Mouse (Mus musculus) cerebellum, postnatal 10 days (tissue): ENCODE results near the gene Kdm2a.

Experiments used
- DNase-seq, 2 experiments: peaks; one replicate each; pipeline ENCODE4 v3.0.0; 2021; ENCODE audit warnings: mixed read lengths in 2 of 2

The Kdm2a gene

DNA sequence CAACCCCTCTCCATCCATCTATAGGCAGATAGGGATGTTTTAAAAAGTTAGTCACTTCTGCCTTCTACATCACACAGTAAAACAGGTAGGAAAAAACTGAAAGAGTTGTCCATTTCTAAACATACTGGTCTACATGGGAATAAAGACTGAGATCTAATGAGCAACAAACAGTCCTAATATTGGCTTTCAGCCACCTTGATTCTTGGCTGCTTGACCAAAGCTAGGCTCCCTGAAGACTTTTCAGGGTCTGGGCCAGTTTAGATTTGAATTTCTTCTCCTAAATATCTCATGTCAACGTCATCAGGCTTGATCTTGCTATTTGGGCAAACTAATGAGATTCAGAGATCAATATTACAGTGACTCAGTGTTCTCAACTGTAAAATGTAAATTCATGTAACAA is 71.2 kb downstream of the Kdm2a start:
- DNase-seq = peak; percentile 77 to 81

DNA sequence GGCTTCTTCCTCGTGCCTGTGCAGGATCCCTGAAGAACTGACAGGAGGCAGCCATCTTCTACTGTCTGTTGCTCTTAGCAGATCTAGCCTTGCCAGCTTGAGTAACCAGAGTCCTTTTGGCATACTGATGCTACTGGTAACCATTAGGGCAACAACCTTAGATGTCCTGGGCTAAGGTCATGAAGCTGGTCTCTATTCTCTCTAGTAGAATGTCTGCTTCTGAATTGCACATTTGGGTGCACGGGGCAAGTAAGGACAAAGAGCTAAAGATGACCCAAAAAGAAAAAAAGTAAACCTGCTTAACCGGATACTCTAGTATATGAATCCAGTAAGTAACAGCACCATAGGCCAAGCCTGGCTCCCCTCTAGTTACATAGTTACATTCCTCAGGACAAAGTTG is 72.0 kb downstream of the Kdm2a start:
- no peak for DNase-seq

DNA sequence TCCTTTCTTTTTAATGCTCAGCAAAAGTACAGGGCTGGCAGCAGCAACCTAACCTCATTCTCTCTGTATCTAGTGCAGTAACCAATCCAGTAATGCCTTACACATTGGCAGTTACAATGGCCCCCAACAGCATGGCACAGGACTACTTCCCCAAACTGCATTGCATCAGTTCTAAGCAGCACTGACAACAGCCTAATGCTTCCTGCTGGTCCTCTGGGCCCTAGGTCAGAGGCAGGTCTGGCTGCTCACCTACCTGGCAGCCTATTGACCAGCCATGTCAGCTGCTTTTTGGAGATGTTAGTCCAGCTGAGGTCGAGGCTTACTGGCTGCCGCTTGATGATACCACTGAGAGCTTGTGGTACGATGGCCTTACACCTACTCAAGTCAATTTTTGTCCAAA is 76.0 kb downstream of the Kdm2a start:
- no peak for DNase-seq

DNA sequence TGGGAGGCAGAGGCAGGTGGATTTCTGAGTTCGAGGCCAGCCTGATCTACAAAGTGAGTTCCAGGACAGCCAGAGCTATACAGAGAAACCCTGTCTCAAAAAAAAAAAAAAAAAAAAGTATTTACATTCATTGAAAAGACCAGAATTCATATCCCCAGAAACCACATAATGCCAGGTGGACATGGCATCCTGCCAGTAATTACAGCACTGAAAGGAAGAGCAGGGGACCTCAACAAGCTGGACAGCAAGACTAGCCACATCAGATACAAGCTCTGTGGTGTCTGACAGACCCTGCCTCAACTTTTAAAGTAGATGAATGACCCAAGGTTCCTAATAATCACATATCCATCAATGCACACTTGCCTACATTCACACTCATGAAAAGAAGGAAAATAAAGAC is 76.5 kb downstream of the Kdm2a start:
- peak in 1 of 2 experiments; percentile 57 for DNase-seq

DNA sequence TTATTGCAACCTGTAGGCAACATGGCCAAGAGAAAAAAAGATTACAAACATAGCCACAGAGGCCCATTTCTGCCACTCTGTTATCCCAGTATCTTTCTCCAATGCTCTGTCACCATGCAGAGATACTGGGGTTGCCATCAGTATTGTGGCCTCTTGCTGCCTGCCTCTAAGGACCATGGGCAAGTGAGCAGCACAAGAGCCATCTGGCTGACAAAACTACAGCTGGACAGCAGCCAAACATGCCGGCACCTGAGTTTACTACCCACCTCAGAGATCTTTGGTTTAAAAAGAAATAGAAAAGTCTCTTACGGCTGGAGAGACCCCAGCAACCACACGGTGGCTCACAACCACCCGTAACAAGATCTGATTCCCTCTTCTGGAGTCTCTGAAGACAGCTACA is 78.8 kb downstream of the Kdm2a start:
- DNase-seq = peak; percentile 74 to 80

DNA sequence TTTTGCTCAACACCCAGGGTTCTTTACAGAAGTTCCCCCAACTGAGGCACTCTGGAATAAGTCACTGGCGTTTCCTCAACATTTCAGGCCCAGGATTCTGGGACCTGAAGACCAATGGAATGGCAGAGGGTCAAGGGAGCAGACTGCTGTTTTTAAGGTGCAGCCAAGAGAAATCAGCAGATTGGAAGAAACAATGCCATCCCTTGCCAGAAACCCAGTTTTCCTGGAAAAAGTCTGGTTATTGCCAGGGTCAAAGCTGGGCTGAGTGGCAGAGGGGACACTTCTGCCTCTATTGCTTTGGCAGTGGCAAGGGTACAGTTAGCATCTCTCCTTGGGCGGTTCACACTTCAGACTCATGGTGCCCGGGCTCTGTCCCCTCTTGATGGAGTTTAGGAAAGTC is 80.9 kb downstream of the Kdm2a start:
- peak in 1 of 2 experiments; percentile 60 for DNase-seq

DNA sequence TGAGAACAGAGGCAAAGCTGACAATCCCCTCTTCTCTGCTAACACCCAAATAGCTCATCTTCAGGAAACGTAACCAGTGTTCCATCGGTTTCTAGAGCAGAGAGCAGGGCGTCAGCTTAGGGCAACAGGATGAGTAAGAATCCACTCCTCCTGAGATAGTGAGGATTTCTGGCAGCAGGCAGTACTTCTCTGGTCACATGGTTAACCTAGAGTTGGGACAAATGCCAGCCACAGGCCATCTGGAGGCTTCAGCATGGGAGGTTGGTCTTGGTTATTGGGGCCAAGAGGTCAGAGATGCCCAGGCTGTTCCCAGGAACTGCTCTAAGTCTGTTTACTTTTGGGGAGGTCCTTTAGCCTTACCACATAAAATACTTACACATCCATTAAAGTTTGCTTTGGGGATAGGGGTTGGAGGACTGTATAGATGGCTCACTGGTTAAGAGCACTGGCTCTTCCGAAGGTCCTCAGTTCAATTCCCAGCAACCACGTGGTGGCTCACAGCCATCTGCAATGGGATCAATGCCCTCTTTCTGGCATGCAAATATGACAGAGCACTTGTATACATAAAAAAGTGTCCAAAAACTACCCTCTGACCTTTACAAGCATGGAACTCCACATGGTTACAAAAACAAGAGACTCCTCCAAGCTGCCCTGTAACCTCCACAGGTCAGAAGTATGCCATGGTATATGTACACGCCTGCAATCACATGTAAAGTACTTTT is 82.7 kb downstream of the Kdm2a start:
- DNase-seq = peak; percentile 95

DNA sequence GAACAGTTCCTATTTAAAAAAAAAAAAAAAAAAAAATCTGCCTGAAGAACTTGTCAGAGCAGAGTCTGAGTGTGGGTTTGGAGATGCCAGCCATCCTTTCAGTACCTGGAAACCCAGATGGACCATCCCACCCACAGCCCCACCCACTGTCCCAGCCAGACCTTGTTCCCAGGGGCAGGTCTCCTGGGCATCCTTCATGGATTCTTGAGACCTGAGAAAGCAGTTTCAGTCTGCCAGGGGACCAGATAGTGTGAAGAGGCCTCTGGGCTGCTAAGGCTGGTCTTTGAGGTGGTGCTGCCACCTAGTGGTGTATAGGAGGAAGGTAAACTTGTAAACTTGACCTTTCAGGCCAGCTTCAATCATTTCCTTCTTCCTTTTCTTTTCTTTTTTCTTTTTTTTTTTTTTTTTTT is 88.3 kb downstream of the Kdm2a start:
- peak; percentile 81 to 82 for DNase-seq

DNA sequence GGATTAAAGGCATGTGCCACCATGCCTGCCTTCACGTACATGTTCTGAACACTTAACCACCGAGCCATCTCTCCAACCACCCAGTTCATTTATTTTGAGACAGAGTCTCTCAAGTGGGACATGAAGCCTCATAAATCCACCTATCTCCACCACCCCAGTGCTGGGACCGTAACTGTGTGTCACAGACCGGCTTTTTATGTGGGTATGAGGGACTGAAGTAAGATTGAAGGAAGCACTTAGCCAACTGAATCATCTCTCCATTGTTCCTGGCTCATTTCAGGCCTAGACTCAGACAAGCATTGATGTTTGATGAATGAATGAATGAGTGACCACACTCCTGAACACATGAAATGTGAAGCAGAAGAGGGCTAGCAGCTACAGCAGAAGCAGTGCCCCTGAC is 88.8 kb downstream of the Kdm2a start:
- no peak for DNase-seq

DNA sequence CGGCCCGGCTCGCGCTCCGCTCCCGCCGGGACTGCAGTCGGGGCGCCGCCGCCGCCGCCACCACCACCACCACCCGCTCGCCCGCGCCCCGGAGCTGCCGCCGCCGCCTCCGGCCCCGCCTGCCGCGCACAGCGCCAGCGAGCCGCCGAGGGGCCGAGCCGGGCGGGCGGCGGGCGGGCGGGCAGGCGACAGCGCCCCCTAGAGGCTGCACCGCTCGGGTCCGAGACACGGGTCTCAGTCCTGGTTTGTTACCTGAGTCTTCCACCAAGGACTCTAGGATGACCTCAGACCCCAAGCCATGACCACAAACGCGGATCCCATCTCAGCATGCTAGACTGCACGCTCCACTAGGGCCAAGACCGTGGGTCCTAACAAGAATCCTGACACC is 91.9 kb downstream of the Kdm2a start, which contains the start of gene Grk2:
Gene Grk2 (minus strand): TSS at position 33 of the 388 bp plus-strand sequence.
- peak; percentile 93 to 94 for DNase-seq

DNA sequence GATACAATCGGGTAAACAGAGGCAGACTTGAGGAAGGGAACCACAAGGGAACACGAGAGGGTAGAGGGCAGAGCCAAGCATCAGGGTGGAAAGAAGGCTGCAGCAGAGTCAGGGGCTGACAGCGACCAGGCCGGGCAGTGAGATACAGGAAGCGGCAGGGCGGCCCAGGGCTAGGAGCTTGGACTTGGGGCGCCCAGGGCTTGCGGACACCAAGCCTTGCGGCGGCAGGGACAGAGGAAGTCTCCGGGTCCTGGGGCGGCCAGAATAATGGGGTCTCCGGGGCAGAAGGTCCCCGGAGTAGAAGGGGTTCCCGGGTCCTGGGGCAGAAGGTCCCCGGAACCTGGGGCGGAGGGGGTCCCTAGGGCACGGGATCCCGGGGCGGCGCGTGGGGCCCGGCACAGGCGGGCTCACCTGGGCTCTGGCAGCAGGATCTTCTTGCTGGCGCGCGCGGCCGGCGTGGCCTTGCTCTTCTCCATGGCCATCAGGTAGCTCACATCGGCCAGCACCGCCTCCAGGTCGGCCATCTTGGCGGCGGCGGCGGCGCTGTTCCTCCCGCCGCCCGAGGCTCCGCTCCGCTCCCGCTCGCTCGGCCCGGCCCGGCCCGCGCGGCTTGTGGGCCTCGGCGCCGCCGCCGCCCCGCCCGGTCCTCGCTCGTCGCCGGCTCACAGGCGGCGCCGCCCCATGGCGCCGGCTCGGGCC is 92.4 kb downstream of the Kdm2a start:
- peak; percentile 77 to 79 for DNase-seq

DNA sequence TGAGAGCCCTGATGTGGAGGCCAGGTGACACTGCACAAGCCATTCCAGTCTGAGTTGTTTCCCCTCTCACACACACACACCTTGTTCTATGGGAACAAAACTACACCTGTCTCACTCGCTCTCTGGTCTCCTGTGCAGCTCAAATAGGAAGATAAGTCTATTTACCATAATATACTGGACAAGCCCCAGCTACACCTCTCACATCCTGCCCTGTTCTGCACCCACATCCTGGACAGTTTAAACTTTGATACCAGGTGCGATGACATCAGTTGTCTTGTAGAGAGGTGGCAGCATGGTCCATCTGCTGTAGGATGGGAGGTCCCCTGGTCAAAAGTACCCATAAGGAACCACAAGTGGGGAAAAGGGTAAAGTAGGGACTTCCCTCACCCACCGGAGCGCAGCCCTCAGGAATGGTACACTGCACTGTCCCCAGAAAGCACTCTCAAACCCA is 93.2 kb downstream of the Kdm2a start:
- peak; percentile 33 to 45 for DNase-seq

DNA sequence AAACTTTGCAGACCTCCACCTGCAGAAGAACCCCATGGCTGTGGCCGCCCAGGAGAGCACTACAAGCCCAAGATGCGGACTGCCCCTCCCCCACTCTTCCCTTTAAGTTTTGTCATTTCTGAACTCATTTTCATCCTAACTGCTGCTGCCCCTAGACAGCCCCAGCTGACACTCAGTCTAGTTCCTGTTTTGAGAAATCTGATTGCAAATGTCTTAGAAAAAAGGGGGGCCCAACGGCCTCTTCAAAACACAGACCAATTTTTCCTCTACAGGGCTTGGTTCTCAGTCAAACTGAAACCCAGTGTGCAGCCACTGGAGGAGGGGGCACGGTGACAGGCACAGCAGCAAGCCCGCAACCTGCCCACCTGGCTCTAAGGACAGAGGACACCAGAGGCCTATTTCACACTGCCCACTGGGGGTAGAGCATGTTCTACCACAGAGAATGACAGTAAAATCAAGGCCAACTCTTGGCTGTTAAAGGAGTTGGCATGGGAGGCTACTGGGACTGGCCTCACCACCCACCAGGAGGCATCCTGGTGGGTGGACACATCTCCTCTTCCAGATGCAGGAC is 93.7 kb downstream of the Kdm2a start:
- peak; percentile 59 to 60 for DNase-seq

DNA sequence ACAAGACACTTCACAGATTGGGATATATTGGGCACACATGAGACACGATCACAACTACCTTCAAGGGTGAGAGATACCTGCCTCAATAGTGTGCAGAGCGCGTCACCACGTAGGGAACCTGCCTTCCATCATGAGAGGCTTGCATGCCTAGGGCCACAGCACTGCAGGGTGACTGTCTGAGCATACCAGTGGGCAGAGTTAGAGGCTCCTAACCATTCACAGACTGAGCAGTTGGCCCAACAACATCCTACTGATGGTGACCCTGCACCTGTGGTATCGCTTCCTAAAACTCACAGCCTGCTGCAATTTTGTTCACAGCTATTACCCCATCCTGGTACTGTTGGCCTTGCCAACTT is 94.5 kb downstream of the Kdm2a start:
- peak in 1 of 2 experiments; percentile 38 for DNase-seq

DNA sequence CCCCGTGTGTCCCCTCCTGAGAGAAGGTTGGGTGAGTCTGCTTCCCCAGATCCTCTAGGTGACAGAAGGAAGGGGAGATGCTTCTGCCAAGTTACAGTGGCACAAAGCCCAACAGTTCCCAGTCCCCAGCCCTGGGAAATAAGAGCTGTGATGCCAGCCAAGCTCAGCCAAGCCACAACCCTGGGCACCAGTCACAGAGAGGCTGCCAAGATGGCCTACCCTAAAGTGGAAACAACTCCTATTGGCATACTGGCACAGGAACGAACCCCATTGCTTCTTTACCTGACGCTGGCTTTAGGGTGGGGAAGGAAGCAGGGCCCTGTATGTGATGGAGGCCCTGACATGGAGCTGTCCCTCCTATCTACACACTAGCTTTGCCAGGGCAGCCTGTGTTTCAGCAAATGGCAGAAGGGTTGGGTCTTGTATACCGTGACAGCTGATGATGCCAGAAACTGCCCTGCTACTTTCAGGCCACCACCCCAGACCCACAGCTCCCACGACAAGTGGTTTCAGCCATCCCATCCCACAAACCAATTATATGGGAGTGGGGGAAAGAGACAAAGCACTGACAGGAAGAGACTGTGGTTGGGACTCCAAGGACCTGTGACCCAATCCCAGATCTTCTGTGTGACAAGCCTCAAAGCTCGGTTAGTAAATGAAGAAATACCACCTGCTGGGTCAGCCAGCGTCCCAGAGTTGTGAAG is 95.0 kb downstream of the Kdm2a start:
- peak; percentile 97 for DNase-seq

DNA sequence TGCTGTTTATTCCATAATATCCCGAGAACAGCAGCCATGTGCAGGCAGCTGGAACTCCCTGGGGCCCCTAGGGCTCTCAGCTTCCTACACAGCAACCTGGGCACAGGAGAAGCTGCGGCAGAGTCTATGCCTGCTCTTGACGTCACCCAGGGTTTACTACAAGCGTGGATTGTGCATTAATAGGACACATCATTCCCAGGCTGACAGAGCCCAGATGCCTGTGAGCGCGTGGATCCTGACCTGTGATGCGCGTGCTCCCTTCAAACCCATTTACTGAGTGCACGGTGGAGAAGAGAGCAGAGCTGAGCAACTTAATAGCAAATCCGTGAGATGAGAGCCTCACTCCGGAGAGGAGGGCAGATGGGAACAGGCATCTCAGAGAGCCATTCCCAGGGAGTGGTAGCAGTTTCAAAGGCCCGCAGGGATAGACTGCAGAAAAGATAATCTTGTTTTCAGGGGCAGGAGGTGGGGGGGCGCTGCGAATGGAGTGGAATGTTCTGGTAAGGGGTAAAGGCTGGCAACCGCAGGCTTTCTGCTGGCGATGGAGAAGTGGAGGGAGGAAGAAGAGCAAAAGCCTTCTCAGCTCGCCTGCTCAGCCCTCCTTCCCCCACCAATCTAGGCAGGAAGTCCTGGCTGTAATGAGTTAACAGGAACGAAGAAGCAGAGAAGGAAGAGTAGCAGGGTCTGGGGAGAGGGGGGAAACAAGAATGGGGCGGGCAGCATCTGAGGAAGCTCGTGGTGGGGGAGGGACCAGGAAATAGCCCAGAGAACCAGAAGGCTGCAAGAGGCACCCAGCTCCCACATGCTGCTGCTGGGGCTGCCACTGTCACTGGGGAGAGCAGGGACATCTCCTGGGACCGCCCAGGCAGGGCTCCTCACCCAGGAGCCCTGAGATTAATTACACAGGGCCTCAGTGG is 96.1 kb downstream of the Kdm2a start:
- peak; percentile 57 to 58 for DNase-seq

DNA sequence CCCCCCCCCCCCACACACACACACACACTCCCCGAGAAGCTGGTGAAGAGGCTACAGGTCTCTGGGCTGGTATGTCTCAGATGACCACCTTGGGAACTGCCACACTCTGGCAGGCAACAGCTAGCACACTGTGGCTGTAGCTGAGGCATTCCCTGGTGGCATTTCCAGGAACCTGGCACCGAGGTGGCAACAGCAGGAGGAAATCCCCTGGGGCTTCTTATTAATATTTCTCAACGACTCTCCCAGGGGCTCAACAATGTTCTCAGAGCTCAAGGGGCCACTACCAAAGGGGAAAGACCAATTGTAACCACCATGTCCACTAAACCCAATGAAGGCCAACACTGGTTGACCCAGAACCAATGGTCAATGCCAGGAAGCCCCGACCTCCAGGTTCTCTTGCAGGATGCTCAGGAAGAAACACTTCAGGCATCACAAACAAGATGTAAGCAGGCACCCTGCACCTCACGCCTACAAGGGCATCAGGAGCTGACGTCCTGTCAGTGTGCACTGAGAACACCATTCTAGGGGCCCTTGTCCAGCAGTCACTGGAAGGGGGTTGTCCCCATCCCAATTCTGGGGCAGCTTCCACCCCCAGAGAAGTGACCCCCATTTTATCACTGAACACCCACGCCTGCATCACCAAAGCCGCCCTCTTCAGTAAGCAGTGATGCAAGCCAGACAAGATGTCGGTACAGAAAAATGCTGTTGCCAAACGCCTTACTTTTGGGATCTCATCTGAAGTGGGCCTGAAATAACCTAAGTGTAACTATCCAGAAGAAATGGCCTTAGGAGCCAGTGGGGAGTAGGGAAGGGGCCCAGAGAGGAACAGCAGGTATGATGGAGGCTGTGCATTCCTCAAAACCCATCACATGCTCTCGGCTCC is 97.0 kb downstream of the Kdm2a start:
- peak in 1 of 2 experiments; percentile 17 for DNase-seq

DNA sequence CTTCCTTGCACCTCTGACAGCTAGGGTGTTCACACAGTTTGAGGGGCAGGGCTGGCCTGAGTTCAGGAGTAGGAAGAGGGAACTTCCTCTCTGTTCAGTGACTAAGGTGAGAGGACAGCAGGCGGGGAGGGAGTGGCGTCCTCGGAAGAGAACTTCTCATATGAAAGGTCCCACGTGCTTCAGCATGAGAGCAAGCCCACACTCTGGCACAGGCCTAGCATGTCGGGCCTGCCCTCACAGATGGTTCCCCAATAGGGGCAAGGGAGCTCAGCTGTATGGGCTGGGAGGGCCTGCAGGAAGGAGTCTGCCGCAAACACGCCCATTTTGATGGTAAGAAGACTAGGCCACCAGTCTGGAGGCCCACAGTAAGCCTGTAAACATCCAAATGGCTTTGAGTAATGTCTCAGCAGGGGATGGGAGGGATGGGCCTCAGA is 97.8 kb downstream of the Kdm2a start:
- DNase-seq = peak; percentile 55 to 66

DNA sequence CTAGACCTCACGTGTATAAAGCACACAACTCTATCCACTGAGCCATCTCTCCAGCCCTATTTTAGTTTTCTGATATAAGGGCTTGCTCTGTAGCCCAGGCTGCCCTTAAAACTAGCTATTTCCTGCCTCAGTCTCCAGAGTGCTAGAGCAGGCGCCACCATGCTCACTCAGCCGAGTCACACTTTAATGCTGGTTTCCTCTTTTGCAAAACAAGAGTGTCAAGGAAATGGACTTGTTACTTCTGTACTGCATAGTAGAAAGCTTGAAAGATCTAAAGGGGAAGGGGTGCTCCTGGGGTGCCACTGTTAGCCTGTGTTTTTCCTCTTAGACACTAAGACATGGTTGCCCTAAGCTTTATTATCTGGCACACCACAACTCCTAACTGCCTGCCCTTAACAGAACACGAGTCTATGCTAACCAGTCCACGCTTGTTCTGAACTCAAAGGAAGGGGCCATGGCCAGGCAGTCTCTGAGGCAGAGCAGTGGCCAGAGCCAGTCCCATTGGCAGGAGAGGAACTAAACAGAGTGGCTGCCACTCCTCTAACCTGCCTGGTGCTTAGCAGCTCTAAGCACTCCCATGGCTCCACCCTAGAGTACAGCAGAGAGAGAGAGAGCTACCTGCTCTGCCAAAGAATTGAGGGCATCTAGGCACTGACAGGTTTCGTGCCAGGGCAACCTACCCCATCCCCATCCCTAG is 98.4 kb downstream of the Kdm2a start:
- DNase-seq = no peak

DNA sequence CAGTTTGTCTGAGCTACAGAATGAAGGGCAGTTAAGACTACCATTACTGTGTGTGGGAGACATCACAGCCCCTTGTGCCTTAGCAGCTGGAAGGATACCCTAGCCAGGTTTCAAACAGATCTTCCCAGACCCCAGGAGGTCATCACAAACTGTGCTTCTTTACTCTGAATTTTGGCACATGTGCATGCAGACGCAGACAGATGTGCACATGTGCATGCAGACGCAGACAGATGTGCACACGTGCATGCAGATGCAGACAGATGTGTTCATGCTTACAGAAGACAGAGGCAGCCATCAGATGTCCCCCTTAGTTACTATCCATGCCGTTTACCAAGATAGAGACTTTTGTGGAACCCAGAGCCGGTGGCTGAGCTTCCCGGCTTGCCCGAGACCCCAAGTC is 99.0 kb downstream of the Kdm2a start:
- DNase-seq = no peak
